Mouse (Mus musculus): ENCODE results near the gene Ccdc6.

- TF ChIP-seq GATA1 (IDR thresholded peaks at IDR 0.05; ENCODE audit: low read length) (no peak), TAL1 (IDR thresholded peaks at IDR 0.05; ENCODE audit: low read length) (no peak)
Observed at GRCm38 (mm10) chr10:70150301-70150700, 53.4 kb downstream of the Ccdc6 start.

Data from erythroblast, embryonic 14.5 days (primary cell).